8 mouse cellular contexts compared by ENCODE assay signal in genomic region chr13:72640131-72640521, GRCm38 (mm10). TPM values are rescaled to one million over a fixed set of nuclear protein-coding genes. Genes with fewer than 3 reads are reported as not detected.
DNase-seq lines count a peak whose midpoint lies in the region; ATAC-seq and TF ChIP-seq lines count a peak whose summit lies in the region.

No protein-coding gene starts in this region.

- H3K4me2 ChIP-seq in embryonic facial prominence, embryonic 14.5 days (ENCODE audit: low read depth, low read length), result peak overlapping the region; percentile 71
- peak overlapping the region; percentile 71 for H3K4me2 ChIP-seq in intestine, embryonic 14.5 days (ENCODE audit: low read length)

- H3K9ac ChIP-seq in embryonic facial prominence, embryonic 14.5 days (ENCODE audit: low read depth, low read length), result peak overlapping the region; percentile 56; the same call in 1 of the 2 replicates
- no peak overlapping the region for H3K9ac ChIP-seq in intestine, embryonic 14.5 days (ENCODE audit: low read length)

- peak overlapping the region; percentile 41 for H3K4me3 ChIP-seq in embryonic facial prominence, embryonic 14.5 days (ENCODE audit: low read depth, low read length)
- H3K4me3 ChIP-seq in intestine, embryonic 14.5 days (ENCODE audit: low read depth, low read length), result peak overlapping the region; percentile 44
- peak overlapping the region; percentile 54 for H3K4me3 ChIP-seq in lung, adult 2 months (replicated peaks; ENCODE audit: extremely low read depth, low read depth, low read length)

- peak; percentile 19 for DNase-seq in thymus, postnatal 0 days (ENCODE audit: low spot score)
- DNase-seq in thymus, postnatal 36 days, result no peak
- DNase-seq in embryonic facial prominence, embryonic 14.5 days (ENCODE audit: low spot score), result peak; percentile 59
- peak; percentile 68 for DNase-seq in intestine, embryonic 14.5 days (ENCODE audit: low spot score)
- DNase-seq in lung, adult 2 months, result peak; percentile 68
- DNase-seq in retina, postnatal 1 day, result peak; percentile 49
- no peak for DNase-seq in T-cell, adult 2 months (ENCODE audit: low spot score)
- no peak for DNase-seq in frontal cortex, adult 2 months (ENCODE audit: extremely low spot score in 1 of 2, low spot score in 1 of 2)

- H3K27ac ChIP-seq in embryonic facial prominence, embryonic 14.5 days (replicated peaks; ENCODE audit: low read depth, low read length), result 0 out of 2 replicates have a peak overlapping the region, but pooled peaks have one; percentile 1
- no peak overlapping the region for H3K27ac ChIP-seq in intestine, embryonic 14.5 days (ENCODE audit: low read depth)

- no peaks in the 10 kb centered on the region for H3K36me3 ChIP-seq in embryonic facial prominence, embryonic 14.5 days (ENCODE audit: control insufficient read depth, insufficient read depth, low read length)
- H3K36me3 ChIP-seq in intestine, embryonic 14.5 days (ENCODE audit: control insufficient read depth, insufficient read depth, low read length), result no peaks in the 10 kb centered on the region

- H3K9me3 ChIP-seq in embryonic facial prominence, embryonic 14.5 days (ENCODE audit: control insufficient read depth, low read length), result no peaks in the 10 kb centered on the region
- H3K9me3 ChIP-seq in intestine, embryonic 14.5 days (ENCODE audit: control insufficient read depth, low read length), result no peaks in the 10 kb centered on the region

- TF ChIP-seq CTCF in lung, adult 2 months (IDR thresholded peaks at IDR 0.05; ENCODE audit: insufficient read depth, low read length), result peak; percentile 35; the same call in 1 of the 2 replicates

- TF ChIP-seq POLR2A in lung, adult 2 months (IDR thresholded peaks at IDR 0.05; ENCODE audit: borderline replicate concordance, extremely low read depth, low read depth, low read length), result no peak

- H3K27me3 ChIP-seq in embryonic facial prominence, embryonic 14.5 days (replicated peaks; ENCODE audit: control insufficient read depth, insufficient read depth, low read length), result peaks cover 71% of the 10 kb centered on the region
- H3K27me3 ChIP-seq in intestine, embryonic 14.5 days (replicated peaks; ENCODE audit: control insufficient read depth, insufficient read depth, low read length), result peaks cover 77% of the 10 kb centered on the region

- no peaks in the 10 kb centered on the region for H3K4me1 ChIP-seq in embryonic facial prominence, embryonic 14.5 days (ENCODE audit: control insufficient read depth, insufficient read depth, low read length)
- H3K4me1 ChIP-seq in intestine, embryonic 14.5 days (replicated peaks; ENCODE audit: control insufficient read depth, insufficient read depth, low read length), result 0 out of 2 replicates have a peak, but pooled peaks cover 3% of the 10 kb centered on the region
- H3K4me1 ChIP-seq in lung, adult 2 months (ENCODE audit: control insufficient read depth, insufficient read depth, low read length), result peaks cover 3% of the 10 kb centered on the region; the same call in 1 of the 2 replicates

- 7% methylated on average over 11 of the region's 11 CpGs for WGBS in embryonic facial prominence, embryonic 14.5 days
- WGBS in intestine, embryonic 14.5 days, result 6% methylated on average over 11 of the region's 11 CpGs
- WGBS in lung, adult 2 months, result 5% methylated on average over 11 of the region's 11 CpGs

- no peak for ATAC-seq in embryonic facial prominence, embryonic 14.5 days (ENCODE audit: low read depth)
- 0 out of 2 replicates have a peak, but pooled peaks have one; percentile 12 for ATAC-seq in intestine, embryonic 14.5 days (replicated peaks; ENCODE audit: low FRiP score, low TSS enrichment, low read depth)

RNA-seq across cellular contexts. Expression of gene Irx2, which starts 11.5 kb away (rescaled TPM):
- polyA plus RNA-seq in thymus, postnatal 0 days (2015; fragmentation: Nextera tagmentation; extraction: Ambion mirVana), result 0.17 and 0.29 TPM in 2 replicates
- polyA plus RNA-seq in embryonic facial prominence, embryonic 14.5 days (2014; fragmentation: Nextera tagmentation; extraction: Ambion mirVana), result 25.7 and 26.7 TPM in 2 replicates
- 0.22 and 0.74 TPM in 2 replicates for polyA plus RNA-seq in intestine, embryonic 14.5 days (2014; fragmentation: Nextera tagmentation; extraction: Ambion mirVana)
- 62.3 and 147 TPM in 2 replicates for polyA plus RNA-seq in lung, adult 2 months (2012; rRNA removed)
- 0.06 and 0.20 TPM in 2 replicates for polyA plus RNA-seq in frontal cortex, adult 2 months (2012; rRNA removed)

Comparison
In these comparisons a context has a peak if more than half of its experiments do, and no peak if none do; other contexts are left out.
1. DNase-seq: peak in thymus, postnatal 0 days (single experiment), embryonic facial prominence, embryonic 14.5 days (single experiment), intestine, embryonic 14.5 days (single experiment), lung, adult 2 months (single experiment) and retina, postnatal 1 day (single experiment); none in thymus, postnatal 36 days (0 of 2), T-cell, adult 2 months (single experiment) and frontal cortex, adult 2 months (0 of 2).
2. RNA of gene Irx2, which starts 11.5 kb away (polyA plus RNA-seq): 62.3 to 147 TPM in lung, adult 2 months and 25.7 to 26.7 TPM in embryonic facial prominence, embryonic 14.5 days; 0.22 to 0.74 TPM in intestine, embryonic 14.5 days, 0.17 to 0.29 TPM in thymus, postnatal 0 days and 0.06 to 0.20 TPM in frontal cortex, adult 2 months; every median in the first group is over 10 times any median in the second.
3. Peak in every context shown above with its lines, with median percentiles within 50 percentile points of each other: H3K4me3 ChIP-seq.